Mouse (Mus musculus) neutrophil, adult 59 days (primary cell): ENCODE measurements around the gene E030025P04Rik. TPM values are rescaled to one million over a fixed set of nuclear protein-coding genes. Genes with fewer than 3 reads are reported as not detected.

ENCODE experiments used
- total RNA-seq, 2 experiments: library from RNA; stranded (reverse); gene quantifications; 1 replicate in 1 of 2; 2 replicates in 1 of 2; pipeline ENCODE4 v1.2.4; 2023

Gene E030025P04Rik
- total RNA-seq, result not detected

DNA sequence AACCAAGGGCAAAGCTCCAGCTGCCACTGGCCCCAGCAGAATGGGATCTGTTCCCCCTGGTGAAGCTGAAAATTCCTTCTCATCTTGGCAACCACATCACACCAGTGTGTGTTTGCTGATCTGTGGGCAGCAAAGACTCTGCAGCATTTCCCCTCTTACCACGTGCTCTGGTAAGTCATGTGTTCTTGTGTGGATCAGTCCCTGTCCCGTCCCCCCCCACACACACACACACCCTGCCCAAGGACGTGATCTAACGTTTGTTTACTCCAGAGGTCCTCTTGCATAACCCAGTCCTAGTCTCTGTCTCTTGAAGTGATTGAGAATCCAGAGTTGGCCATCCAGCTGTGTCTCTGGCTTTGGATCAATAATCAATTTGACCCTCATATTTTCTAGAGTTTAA lies at the start of gene E030025P04Rik:
E030025P04Rik (minus strand) TSS at position 134 of the 400 bp plus-strand sequence.

Other genes starting within 250 kb of the E030025P04Rik start
- under 1 TPM; 0.51 to 0.60 TPM for gene Axin2, start 224.0 kb downstream of the E030025P04Rik start, total RNA-seq
- gene Rgs9, start 153.8 kb upstream of the E030025P04Rik start, total RNA-seq, result 1 to 10 TPM; 5.6 to 7.0 TPM
- 10 to 100 TPM; 77.8 to 82.2 TPM for gene Gna13, start 218.5 kb upstream of the E030025P04Rik start, total RNA-seq